8 mouse cellular contexts compared by ENCODE assay signal in the genomic region with DNA sequence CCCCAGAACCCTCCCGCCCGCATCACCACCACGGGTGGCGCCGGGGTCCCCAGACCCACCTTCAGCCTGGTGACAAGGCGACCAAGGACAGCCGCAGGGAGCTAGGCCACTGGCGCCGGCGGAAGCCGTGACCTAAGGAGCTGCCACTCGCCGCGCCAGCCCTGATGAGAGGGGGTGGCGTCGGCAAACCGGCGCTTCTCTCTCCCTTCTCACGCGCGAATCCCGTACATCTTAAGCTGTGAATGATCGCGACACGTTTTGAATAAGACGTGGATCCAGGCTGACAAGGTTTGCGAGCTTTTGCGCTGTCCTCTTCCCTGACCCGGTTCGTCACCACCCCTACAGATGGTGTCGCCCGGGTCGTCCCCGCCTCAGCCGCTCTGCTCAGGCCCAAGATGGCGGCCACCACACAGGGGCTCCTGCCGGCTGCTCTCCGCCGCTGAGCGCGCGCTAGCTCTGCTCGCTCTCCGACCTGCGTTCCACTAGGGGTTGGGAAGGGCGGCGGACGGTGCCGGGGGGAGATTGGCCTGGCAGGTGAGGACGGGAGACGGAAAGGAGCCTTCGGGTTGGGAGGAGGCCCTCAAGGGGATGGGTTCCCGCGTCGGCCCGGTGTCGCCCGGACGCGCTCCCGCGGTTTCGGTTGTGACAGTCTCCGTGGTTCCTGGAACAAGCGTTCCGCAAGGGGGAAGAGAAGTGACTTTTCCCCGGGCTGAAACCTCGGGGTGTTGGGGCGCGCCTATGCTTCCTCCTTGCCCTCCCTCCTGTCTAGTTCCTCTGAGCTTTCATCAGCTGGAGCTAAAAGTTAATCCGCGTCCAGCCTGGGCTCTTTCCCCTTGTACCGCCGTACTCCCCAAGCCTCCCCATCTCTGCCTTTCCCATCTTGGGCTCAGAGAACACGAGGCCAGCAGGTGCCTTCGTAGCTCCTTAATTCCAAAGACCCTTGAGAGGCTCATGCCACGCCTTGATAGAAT. TPM values are rescaled to one million over a fixed set of nuclear protein-coding genes. Genes with fewer than 3 reads are reported as not detected.
DNase-seq lines count a peak whose midpoint lies in the region; ATAC-seq and TF ChIP-seq lines count a peak whose summit lies in the region.

Gene Cpsf2, plus strand, starts transcription at position 388 of the 971 bp plus-strand sequence.

- TF ChIP-seq CTCF in G1E (IDR thresholded peaks at IDR 0.05; ENCODE audit: low read depth, low read length) = no peak
- TF ChIP-seq CTCF in forebrain, postnatal 0 days (IDR thresholded peaks at IDR 0.05; ENCODE audit: low read depth) = no peak

- H3K9ac ChIP-seq in forebrain, postnatal 0 days = peak within 1 kb of the TSS; percentile 95
- peak within 1 kb of the TSS; percentile 91 for H3K9ac ChIP-seq in lung, embryonic 16.5 days (ENCODE audit: low read length)

- ATAC-seq in G1E (ENCODE audit: extremely low read depth, insufficient number of reproducible peaks, low FRiP score, poor library complexity, severe bottlenecking) = peak; percentile 55
- peak; percentile 97 for ATAC-seq in forebrain, postnatal 0 days
- ATAC-seq in hematopoietic stem cell, adult 5-6 weeks (replicated peaks in 1 of 2; ENCODE audit: insufficient read depth in 1 of 2, low FRiP score in 2 of 2, low TSS enrichment in 1 of 2, low read depth in 1 of 2, poor library complexity in 2 of 2, severe bottlenecking in 2 of 2) = peak; percentile 84 to 87
- ATAC-seq in lung, embryonic 16.5 days (ENCODE audit: low read depth) = peak; percentile 98

- peak within 1 kb of the TSS; percentile 80 for H3K4me2 ChIP-seq in forebrain, postnatal 0 days (ENCODE audit: low read depth)
- H3K4me2 ChIP-seq in lung, embryonic 16.5 days (ENCODE audit: low read depth, low read length) = peak within 1 kb of the TSS; percentile 88

- peak within 1 kb of the TSS; percentile 95 for H3K27ac ChIP-seq in forebrain, postnatal 0 days (ENCODE audit: low read depth, low read length)
- peak within 1 kb of the TSS; percentile 95 for H3K27ac ChIP-seq in lung, embryonic 16.5 days (ENCODE audit: low read length)

- DNase-seq in G1E (ENCODE audit: low spot score) = peak; percentile 93
- DNase-seq in cerebellum, adult 18-20 months = peak; percentile 79 to 89
- DNase-seq in forebrain, postnatal 0 days = peak; percentile 92
- DNase-seq in layer of hippocampus, adult 9-10 months (ENCODE audit: low spot score) = peak; percentile 75
- DNase-seq in ovary, postnatal 10 days (ENCODE audit: low spot score) = peak; percentile 87
- peak; percentile 71 to 75 for DNase-seq in thymus, postnatal 10 days (ENCODE audit: low spot score in 2 of 2)

- peak within 1 kb of the TSS; percentile 88 for H3K4me3 ChIP-seq in G1E (ENCODE audit: low read depth, low read length)
- peak within 1 kb of the TSS; percentile 96 for H3K4me3 ChIP-seq in forebrain, postnatal 0 days (ENCODE audit: low read depth, low read length)
- H3K4me3 ChIP-seq in lung, embryonic 16.5 days (ENCODE audit: low read length) = peak within 1 kb of the TSS; percentile 91

- under 1% methylated on average over 77 of the region's 77 CpGs for WGBS in forebrain, postnatal 0 days
- under 1% methylated on average over 75 of the region's 77 CpGs for WGBS in lung, embryonic 16.5 days

- no peaks in the 10 kb centered on the region for H3K9me3 ChIP-seq in G1E (replicated peaks)
- no peaks in the 10 kb centered on the region for H3K9me3 ChIP-seq in forebrain, postnatal 0 days (ENCODE audit: low read length)
- H3K9me3 ChIP-seq in lung, embryonic 16.5 days (ENCODE audit: control insufficient read depth, low read length) = no peaks in the 10 kb centered on the region

- no peaks in the 10 kb centered on the region for H3K27me3 ChIP-seq in G1E (ENCODE audit: insufficient read depth, low read length)
- H3K27me3 ChIP-seq in forebrain, postnatal 0 days (ENCODE audit: insufficient read depth, low read length) = no peaks in the 10 kb centered on the region
- H3K27me3 ChIP-seq in lung, embryonic 16.5 days (ENCODE audit: control insufficient read depth, insufficient read depth, low read depth, low read length) = no peaks in the 10 kb centered on the region

- H3K36me3 ChIP-seq in G1E (replicated peaks) = peaks cover 43% of the 10 kb centered on the region
- 0 out of 2 replicates have a peak, but pooled peaks cover 5% of the 10 kb centered on the region for H3K36me3 ChIP-seq in forebrain, postnatal 0 days (ENCODE audit: insufficient read depth)
- H3K36me3 ChIP-seq in lung, embryonic 16.5 days (ENCODE audit: control insufficient read depth, insufficient read depth, low read length) = no peaks in the 10 kb centered on the region

- peaks cover 67% of the 10 kb centered on the region for H3K4me1 ChIP-seq in G1E (ENCODE audit: insufficient read depth, low read depth, low read length)
- H3K4me1 ChIP-seq in forebrain, postnatal 0 days (ENCODE audit: insufficient read depth) = peaks cover 16% of the 10 kb centered on the region
- H3K4me1 ChIP-seq in lung, embryonic 16.5 days (replicated peaks; ENCODE audit: control insufficient read depth, insufficient read depth, low read length) = peaks cover 17% of the 10 kb centered on the region

RNA-seq across cellular contexts. Expression of gene Cpsf2, which starts in this region (rescaled TPM):
- total RNA-seq in G1E (2014; fragmentation: Nextera tagmentation) = 91.5 and 91.8 TPM in 2 replicates
- total RNA-seq in G1E (2017) = 134 and 141 TPM in 2 replicates
- polyA plus RNA-seq in G1E (2012) = 25.0 and 27.6 TPM in 2 replicates
- total RNA-seq in forebrain, postnatal 0 days (2014; rRNA removed) = 37.2 and 38.1 TPM in 2 replicates
- polyA plus RNA-seq in forebrain, postnatal 0 days (2015; fragmentation: Nextera tagmentation; extraction: Ambion mirVana) = 25.5 and 28.8 TPM in 2 replicates
- 65.0 and 74.5 TPM in 2 replicates for total RNA-seq in hematopoietic stem cell, adult 5-6 weeks (2017)
- 24.8 and 27.2 TPM in 2 replicates for polyA plus RNA-seq in lung, embryonic 16.5 days (2015; fragmentation: Nextera tagmentation; extraction: Ambion mirVana)

Comparison
In these comparisons a context has a peak if more than half of its experiments do, and no peak if none do; other contexts are left out.
1. Peak in every context shown above with its lines: DNase-seq, ATAC-seq, H3K4me3 ChIP-seq and H3K27ac ChIP-seq.